9 mouse cellular contexts compared by ENCODE assay signal in genomic region chr1:65282766-65283165, GRCm38 (mm10). TPM values are rescaled to one million over a fixed set of nuclear protein-coding genes. Genes with fewer than 3 reads are reported as not detected.
A peak's percentile ranks its signal among the peaks of the same experiment; 100 is the strongest.
DNase-seq lines count a peak whose midpoint lies in the region; ATAC-seq and TF ChIP-seq lines count a peak whose summit lies in the region.
"Had no signal": no experiment of that assay in that cellular context is flagged by ENCODE, and none has a peak within 500 bp of the region (broad histone marks: within the 10 kb centered on the region; RNA-seq: fewer than 3 reads in every experiment).

No protein-coding gene starts in this region.

- H3K4me1 ChIP-seq in bone marrow macrophage, adult 2 months (ENCODE audit: control insufficient read depth, insufficient read depth, low read length), result no peaks in the 10 kb centered on the region
- no peaks in the 10 kb centered on the region for H3K4me1 ChIP-seq in embryonic fibroblast, embryonic 13.5 days (ENCODE audit: control insufficient read depth, insufficient read depth, low read length)
- 0 out of 2 replicates have a peak, but pooled peaks cover 6% of the 10 kb centered on the region for H3K4me1 ChIP-seq in midbrain, embryonic 13.5 days (replicated peaks)

- no peak overlapping the region for H3K4me2 ChIP-seq in midbrain, embryonic 13.5 days (replicated peaks)

- H3K36me3 ChIP-seq in midbrain, embryonic 13.5 days, result peaks cover 6% of the 10 kb centered on the region; the same call in 1 of the 2 replicates

- WGBS in midbrain, embryonic 13.5 days, result 8% methylated on average over 6 of the region's 6 CpGs

- H3K4me3 ChIP-seq in bone marrow macrophage, adult 2 months (ENCODE audit: insufficient read depth, low read length), result no peak overlapping the region
- no peak overlapping the region for H3K4me3 ChIP-seq in embryonic fibroblast, embryonic 13.5 days (ENCODE audit: insufficient read depth, low read length)
- H3K4me3 ChIP-seq in midbrain, embryonic 13.5 days (replicated peaks), result no peak overlapping the region
- H3K4me3 ChIP-seq: erythroblast, embryonic 14.5 days had no signal

- peak; percentile 46 for DNase-seq in testis, postnatal 10 days (ENCODE audit: low spot score)
- DNase-seq in testis, postnatal 14 days (ENCODE audit: low spot score), result no peak
- DNase-seq in hindlimb bud, embryonic 11.5 days (ENCODE audit: extremely low spot score, low read depth, low spot score), result peak; percentile 46
- DNase-seq in left cerebral cortex, adult 8-10 months (ENCODE audit: low spot score in 2 of 2), result peak; percentile 18 to 27
- DNase-seq in thymus, postnatal 0 days (ENCODE audit: low spot score), result peak; percentile 35

- no peak overlapping the region for H3K9ac ChIP-seq in midbrain, embryonic 13.5 days (replicated peaks)

- no peaks in the 10 kb centered on the region for H3K27me3 ChIP-seq in midbrain, embryonic 13.5 days

- H3K27ac ChIP-seq in bone marrow macrophage, adult 2 months (ENCODE audit: insufficient read depth, low read depth, low read length), result no peak overlapping the region
- H3K27ac ChIP-seq in embryonic fibroblast, embryonic 13.5 days (ENCODE audit: insufficient read depth, low read length), result no peak overlapping the region
- no peak overlapping the region for H3K27ac ChIP-seq in midbrain, embryonic 13.5 days

- H3K9me3 ChIP-seq in midbrain, embryonic 13.5 days, result no peaks in the 10 kb centered on the region

- peak; percentile 67; the same call in 1 of the 2 replicates for ATAC-seq in midbrain, embryonic 13.5 days

- TF ChIP-seq CTCF in bone marrow macrophage, adult 2 months (IDR thresholded peaks at IDR 0.05; ENCODE audit: low read depth, low read length), result peak; percentile 49
- TF ChIP-seq CTCF in embryonic fibroblast, embryonic 13.5 days (IDR thresholded peaks at IDR 0.05; ENCODE audit: borderline replicate concordance, insufficient read depth, low read length), result peak; percentile 27; the same call in 1 of the 2 replicates

- TF ChIP-seq POLR2A in bone marrow macrophage, adult 2 months (IDR thresholded peaks at IDR 0.05; ENCODE audit: borderline replicate concordance, low read depth, low read length), result no peak
- no peak for TF ChIP-seq POLR2A in embryonic fibroblast, embryonic 13.5 days (IDR thresholded peaks at IDR 0.05; ENCODE audit: low read depth, low read length)

RNA-seq across cellular contexts. Expression of gene Pth2r, which starts 0.9 kb away (rescaled TPM):
- polyA plus RNA-seq in bone marrow macrophage, adult 2 months (2012; ENCODE audit: insufficient read depth, insufficient read length, missing spikeins), result not detected in 2 replicates
- polyA plus RNA-seq in embryonic fibroblast, embryonic 13.5 days (2011; ENCODE audit: insufficient read length, low read depth, missing spikeins), result not detected in 2 replicates
- total RNA-seq in left cerebral cortex, adult 8-10 months (2022), result 1 to 10 TPM; 1.3 to 1.8 (median 1.3) TPM
- 0.34 and 0.45 TPM in 2 replicates for polyA plus RNA-seq in midbrain, embryonic 13.5 days (2015; fragmentation: Nextera tagmentation; extraction: Ambion mirVana)
- 0.05 TPM in 1 of 2 replicates, not detected in the other for polyA plus RNA-seq in thymus, postnatal 0 days (2015; fragmentation: Nextera tagmentation; extraction: Ambion mirVana)
- polyA plus RNA-seq: erythroblast, embryonic 14.5 days had no signal
